Mouse (Mus musculus) bone marrow macrophage, adult 2 months (primary cell): ENCODE results near the gene Krtap10-4.

Source experiments
- CTCF ChIP-seq: IDR thresholded peaks from 2 replicates; pipeline ENCODE4 v1.5.1; 2012; ENCODE audit warnings: low read depth, mild to moderate bottlenecking, low read length, moderate library complexity
- POLR2A ChIP-seq: IDR thresholded peaks from 2 replicates; pipeline ENCODE4 v1.6.1; 2012; ENCODE audit warnings: mild to moderate bottlenecking, low read depth, low read length, borderline replicate concordance

DNA sequence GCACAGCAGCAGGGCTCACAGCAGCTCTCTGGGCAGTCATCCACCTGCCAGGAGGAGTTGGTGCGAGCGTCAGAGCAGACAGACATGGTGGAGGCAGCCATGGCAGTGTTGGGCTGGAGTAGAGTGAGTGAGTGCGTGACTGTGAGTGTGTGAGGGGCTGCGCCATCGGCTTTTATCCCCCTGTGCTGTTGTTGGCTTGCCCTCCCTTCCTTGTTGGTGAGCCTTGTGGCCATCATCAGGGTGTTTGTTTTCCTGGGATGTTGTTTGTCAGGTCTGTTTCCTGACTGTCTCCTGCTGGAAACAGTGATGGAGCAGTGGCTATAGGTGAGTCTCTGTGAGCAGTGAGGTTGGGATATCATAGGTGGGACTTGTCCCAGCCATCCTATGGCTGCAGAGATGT lies 15.2 kb downstream of the Krtap10-4 start, which contains the start of gene Gm9507:
- TF ChIP-seq CTCF = no peak
- TF ChIP-seq POLR2A = no peak
